Mouse (Mus musculus) cerebellum, adult (tissue): Measurements from ENCODE around the gene Ss18l2.

Experiments used
- ATAC-seq: cut with Nextera tagmentation; 2 replicates; pipeline ENCODE4 v1.9.2; 2017; ENCODE audit warnings: mild to moderate bottlenecking, moderate library complexity, mixed read lengths; ENCODE audit not compliant: insufficient number of reproducible peaks, low FRiP score, low TSS enrichment

Gene Ss18l2

DNA sequence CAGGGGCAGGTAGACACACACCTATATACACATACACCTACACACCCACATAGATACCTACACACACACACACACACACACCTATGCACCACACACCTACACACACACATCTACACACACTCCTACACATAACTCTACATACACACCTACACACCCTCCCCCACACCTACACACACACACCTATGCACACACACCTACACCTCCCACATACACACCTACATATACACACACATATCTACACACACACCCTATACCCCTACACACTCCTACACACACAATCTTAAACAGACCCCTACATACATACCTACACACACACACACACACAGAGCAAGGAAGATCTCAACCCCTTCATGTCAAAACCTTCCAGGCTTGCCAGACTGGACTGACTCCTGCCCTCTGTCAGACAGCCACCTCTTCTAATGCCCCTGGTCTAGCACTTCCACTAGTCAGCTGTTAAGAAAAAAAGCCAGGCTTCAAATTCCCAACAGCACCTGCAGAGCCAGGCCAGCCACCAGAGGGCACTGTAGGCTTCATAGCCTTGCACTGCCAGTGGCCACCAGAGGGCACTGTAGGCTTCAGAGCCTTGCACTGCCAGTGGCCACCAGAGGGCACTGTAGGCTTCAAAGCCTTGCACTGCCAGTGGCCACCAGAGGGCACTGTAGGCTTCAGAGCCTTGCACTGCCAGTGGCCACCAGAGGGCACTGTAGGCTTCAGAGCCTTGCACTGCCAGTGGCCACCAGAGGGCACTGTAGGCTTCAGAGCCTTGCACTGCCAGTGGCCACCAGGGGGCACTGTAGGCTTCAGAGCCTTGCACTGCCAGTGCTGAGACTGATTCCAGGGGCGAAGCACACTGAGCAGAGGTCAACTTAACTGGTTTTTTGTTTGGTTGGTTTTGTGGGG, 12.7 kb upstream of the Ss18l2 start:
- no peak for ATAC-seq

DNA sequence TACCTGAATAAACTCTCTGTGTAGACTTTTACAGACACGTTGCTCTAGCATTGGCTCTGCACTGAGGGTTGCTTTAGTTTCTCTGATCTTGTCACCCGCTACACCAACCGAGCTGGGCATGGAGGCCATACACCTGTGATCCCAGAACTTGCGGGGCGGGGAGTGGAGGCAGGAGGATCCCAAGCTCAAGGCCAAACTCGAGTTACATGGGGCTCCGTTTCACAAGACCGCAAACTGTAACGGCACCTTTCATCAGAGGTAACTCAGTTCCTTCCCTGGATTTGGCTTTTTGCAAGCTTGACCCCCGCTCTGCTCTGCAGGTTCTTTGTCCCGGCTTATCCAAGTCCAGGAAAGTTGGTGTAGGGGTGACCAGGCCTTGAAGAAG, 5.9 kb upstream of the Ss18l2 start:
- no peak for ATAC-seq

- peak; percentile 90 for ATAC-seq
Observed at GRCm38 (mm10) chr9:121704646-121705625, 5.2 kb upstream of the Ss18l2 start, which contains the start of gene Sec22c. Sec22c (minus strand) TSS chr9:121705490.

DNA sequence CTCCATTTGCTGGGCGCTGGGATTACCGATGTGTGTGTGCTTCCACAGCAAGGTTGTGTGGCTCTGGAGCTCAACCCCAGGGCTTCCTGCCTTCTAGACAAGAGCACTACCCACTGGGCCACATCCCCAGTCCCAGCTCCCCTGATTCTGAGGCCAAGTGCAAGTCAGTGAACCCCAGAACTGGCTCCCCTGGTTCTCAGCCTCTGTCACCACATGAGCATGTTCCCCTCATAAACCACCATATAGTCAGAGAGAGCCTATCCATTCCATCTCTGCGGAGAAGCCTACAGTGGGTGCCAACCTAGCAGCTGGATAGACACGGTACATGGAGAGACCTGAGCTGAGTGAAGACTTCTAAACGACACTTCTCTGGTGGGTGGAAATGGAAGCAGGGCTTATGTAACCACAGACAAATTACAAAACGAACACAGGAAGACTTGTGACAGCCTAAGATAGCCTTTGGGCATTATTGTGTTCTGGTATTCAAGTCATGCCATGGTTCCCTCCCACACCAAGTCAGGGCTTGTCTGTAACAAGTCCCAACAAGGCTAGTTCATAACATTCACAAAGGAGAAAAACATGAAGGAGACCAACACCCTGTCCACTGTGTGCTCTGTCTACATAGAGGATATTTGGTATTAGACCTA, 4.0 kb upstream of the Ss18l2 start:
- ATAC-seq = no peak

GRCm38 (mm10) chr9:121707801-121708200, 2.3 kb upstream of the Ss18l2 start:
- ATAC-seq = no peak

- no peak for ATAC-seq
Observed at GRCm38 (mm10) chr9:121708506-121709486, 1.3 kb upstream of the Ss18l2 start.

- ATAC-seq = peak; percentile 22; the same call in 1 of the 2 replicates
Observed at GRCm38 (mm10) chr9:121710584-121710975, 451 bp downstream of the Ss18l2 start.

GRCm38 (mm10) chr9:121717048-121717447, 6.9 kb downstream of the Ss18l2 start:
- no peak for ATAC-seq

- no peak for ATAC-seq
Observed at GRCm38 (mm10) chr9:121718070-121718705, 8.1 kb downstream of the Ss18l2 start.

- ATAC-seq = peak; percentile 98
Observed at GRCm38 (mm10) chr9:121718792-121719318, 8.7 kb downstream of the Ss18l2 start, which contains the start of gene Nktr. Nktr (plus strand) TSS chr9:121719169.

DNA sequence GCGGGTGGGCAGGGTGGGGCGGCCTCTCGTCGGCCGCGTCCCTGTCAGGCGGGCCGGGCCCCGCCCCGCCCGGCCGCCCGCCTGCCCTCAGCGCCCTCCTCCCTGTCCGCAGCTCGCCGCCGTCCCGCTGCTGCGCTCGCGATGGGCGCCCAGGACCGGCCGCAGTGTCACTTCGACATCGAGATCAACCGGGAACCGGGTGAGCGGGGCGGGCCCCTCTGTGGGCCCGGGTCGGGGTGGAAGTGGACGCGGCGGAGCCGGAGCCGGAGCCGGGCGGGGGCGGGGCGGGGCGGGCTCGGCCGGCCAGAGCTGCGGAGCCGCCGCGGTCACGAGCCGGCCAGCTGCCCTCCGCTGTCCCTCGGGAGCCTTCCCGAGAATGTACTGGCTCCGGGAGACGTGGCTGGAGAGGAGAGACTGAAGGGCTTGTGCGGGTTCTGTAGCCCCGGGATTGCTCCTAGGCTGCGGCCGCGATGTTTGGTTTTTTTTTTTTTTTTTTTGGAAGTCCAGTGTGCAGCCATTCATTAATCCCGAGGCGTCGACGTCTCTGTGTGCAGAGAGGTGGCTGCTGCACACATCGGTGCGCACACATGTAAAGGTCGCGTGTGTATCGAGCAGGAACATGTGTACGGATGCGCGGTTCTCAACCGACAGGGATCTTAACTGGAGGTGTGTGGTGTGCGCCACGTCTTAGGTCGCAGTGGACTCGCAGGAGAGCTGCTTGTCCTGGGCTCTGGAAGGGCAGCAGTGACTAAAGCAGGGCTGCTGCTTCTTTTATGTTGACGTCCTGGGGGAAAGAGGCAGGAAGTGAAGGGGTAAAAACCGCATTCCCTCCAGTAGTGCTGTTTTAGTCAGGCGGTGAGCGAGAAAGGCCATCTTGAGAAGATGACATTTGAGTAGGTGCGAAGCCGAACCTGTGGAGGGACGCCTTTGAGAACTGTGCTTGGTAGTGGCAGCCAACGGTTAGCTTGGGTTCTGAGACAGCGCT, 9.5 kb downstream of the Ss18l2 start:
- peak; percentile 28; the same call in 1 of the 2 replicates for ATAC-seq

DNA sequence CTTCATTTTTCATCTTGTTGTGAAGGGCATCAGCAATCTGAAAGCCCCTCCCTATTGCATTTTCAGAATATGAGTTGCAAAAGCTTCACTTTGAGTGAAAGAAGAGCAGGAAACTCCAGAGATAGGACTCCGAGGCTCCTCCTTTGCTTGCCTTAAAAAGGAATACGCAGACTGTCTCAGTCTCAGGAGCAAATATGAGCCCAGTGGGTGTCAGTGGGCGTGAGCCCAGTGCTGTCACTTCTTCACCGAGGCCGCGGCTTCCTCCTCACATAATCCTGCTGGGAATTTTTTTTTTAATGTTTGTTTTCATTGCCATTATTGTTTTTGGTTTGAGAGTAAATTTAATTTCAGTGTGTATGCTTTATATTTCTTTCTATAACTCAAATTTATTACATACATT, 30.4 kb downstream of the Ss18l2 start:
- ATAC-seq = no peak

DNA sequence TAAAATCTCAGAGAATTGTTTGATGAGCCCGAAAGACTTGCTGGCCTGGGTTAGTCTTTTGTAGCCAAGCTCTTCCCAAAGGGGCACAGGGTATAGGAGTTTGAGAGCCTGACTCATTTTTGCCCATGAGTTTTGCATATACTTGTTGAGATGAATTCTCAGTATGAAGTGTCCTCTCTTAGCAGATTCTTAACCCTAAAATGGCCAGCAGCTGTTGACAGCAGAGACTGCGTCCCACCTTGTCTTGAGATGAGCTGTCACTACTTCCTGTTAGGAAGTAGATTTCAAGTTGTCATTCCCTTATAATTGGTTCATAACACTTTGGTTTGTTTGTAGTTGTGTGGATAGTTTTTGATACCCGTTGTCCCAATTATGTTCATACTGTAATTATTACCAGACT, 31.0 kb downstream of the Ss18l2 start:
- ATAC-seq = no peak

DNA sequence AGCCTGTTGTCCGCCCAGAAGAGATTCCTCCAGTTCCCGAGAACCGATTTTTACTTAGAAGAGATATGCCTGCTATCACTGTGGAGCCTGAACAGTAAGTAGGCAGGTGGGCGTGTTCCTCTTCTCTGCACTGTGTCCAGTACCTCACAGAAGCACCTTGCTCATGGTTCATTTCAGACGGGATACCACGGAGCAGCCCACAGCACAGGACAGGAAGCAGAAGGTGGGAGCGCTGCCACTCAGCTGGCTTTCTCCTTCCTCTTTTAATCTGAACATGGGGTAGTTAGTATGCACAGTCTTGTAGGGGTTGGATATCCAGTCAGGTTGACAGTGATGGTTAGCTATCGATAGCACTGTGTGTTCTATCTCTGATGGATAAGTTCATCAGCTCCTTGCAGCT, 33.9 kb downstream of the Ss18l2 start:
- no peak for ATAC-seq

DNA sequence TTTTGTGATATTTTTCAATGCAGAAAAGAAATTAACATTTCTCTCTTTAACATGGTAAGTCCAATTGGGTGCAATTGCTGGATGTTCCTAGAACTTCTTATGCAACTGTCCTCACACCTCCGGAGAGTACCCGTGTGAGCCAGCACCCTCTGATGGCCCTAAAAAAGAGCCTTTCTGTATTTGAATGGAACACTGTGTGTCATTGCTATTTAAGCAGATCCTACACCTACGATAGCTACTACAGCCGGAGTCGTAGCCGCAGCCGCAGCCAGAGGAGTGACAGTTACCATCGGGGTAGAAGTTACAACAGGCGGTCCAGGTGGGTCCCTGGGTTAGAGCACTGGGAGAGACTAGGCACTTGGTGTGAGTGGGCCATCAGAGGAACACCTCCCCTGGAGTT, 42.6 kb downstream of the Ss18l2 start:
- ATAC-seq = no peak

DNA sequence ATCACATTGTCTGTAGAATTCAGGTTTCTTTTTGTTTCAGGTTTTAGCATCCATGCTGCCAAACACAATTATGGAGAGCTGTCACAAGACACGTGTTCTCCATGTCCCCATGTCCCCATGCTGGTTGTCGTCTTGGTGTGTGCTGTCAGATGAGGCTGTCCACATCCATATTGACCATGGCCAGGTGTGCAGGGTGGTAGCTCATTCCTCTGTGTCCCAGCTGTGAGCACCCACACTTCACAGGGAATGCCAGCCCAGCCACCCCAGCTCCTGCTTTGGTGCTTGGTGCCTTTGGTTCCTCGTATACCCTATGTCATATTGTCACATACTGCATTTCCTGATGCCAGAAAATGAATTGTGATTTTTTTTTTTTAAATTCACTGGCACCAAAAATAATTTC, 44.5 kb downstream of the Ss18l2 start:
- no peak for ATAC-seq

GRCm38 (mm10) chr9:121756785-121757184, 46.7 kb downstream of the Ss18l2 start:
- ATAC-seq = no peak
